Mouse (Mus musculus) brain, embryonic 14.5 days (tissue): ENCODE measurements around the gene Nsa2.

ENCODE experiments used
- CTCF ChIP-seq: fragments of 200-500 bp; IDR thresholded peaks from 2 replicates; pipeline ENCODE4 v1.5.1; 2012; ENCODE audit warnings: inconsistent platforms, mild to moderate bottlenecking, moderate library complexity, borderline replicate concordance; ENCODE audit not compliant: insufficient read depth, insufficient read length; ENCODE audit errors: extremely low read depth
- POLR2A ChIP-seq: fragments of 200-500 bp; IDR thresholded peaks from 2 replicates; pipeline ENCODE4 v1.6.1; 2012; ENCODE audit warnings: mild to moderate bottlenecking, inconsistent platforms, borderline replicate concordance; ENCODE audit not compliant: poor library complexity, insufficient read depth, insufficient read length, severe bottlenecking; ENCODE audit errors: extremely low read depth

DNA sequence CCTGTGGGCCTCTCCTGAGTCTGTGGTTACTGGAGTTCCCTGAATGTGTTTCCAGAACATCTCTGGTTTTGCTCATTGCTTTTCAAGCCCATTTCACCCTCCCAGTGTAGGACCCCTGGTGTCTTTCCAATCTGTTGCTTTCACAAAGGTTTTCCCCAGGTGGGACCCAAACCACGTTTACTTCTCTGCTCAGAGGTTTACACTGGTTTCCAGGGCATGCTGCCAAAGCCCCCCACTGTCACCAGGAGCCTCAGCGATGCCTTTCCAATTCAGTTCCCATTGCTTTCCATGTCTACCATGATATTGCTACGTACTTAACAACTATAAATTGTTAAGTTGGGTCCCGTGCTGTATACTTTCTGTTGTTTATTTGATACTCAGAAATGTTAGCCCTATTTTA lies 45.1 kb upstream of the Nsa2 start:
- TF ChIP-seq CTCF = no peak
- no peak for TF ChIP-seq POLR2A
